Mouse (Mus musculus) hindbrain, embryonic 14.5 days (tissue): ENCODE data around the gene Oma1. TPM values are rescaled to one million over a fixed set of nuclear protein-coding genes. Genes with fewer than 3 reads are reported as not detected.

ENCODE experiments used
- ATAC-seq: fragments of 200-750 bp; cut with Nextera tagmentation; 2 replicates; pipeline ENCODE4 v1.8.0; 2017; ENCODE audit warnings: moderate number of reproducible peaks, mild to moderate bottlenecking, moderate TSS enrichment, moderate library complexity; ENCODE audit not compliant: low FRiP score
- DNase-seq: peaks from one replicate; pipeline ENCODE4 v3.0.0-alpha.2; 2015; ENCODE audit warnings: low spot score
- H3K27ac ChIP-seq: fragments of 300-500 bp; sonication (generic); 2 replicates; pipeline ENCODE4 v1.5.1; 2014; ENCODE audit warnings: mild to moderate bottlenecking, moderate library complexity
- H3K27me3 ChIP-seq: fragments of 300-500 bp; sonication (generic); 2 replicates; pipeline ENCODE4 v1.6.1; 2014; ENCODE audit warnings: mild to moderate bottlenecking, low read length, mixed read lengths; ENCODE audit not compliant: control insufficient read depth, insufficient read depth
- H3K36me3 ChIP-seq: fragments of 300-500 bp; sonication (generic); replicated peaks from 2 replicates; pipeline ENCODE4 v1.6.1; 2014; ENCODE audit not compliant: control insufficient read depth, insufficient read depth
- H3K4me1 ChIP-seq: fragments of 300-500 bp; sonication (generic); replicated peaks from 2 replicates; pipeline ENCODE4 v1.6.1; 2014; ENCODE audit warnings: antibody characterized with exemption, low read length, mixed read lengths; ENCODE audit not compliant: control insufficient read depth, insufficient read depth
- H3K4me2 ChIP-seq: fragments of 300-500 bp; sonication (generic); replicated peaks from 2 replicates; pipeline ENCODE4 v1.6.1; 2014; ENCODE audit warnings: mild to moderate bottlenecking, moderate library complexity
- H3K4me3 ChIP-seq: fragments of 300-500 bp; sonication (generic); replicated peaks from 2 replicates; pipeline ENCODE4 v1.5.1; 2014; ENCODE audit warnings: mild to moderate bottlenecking, low read length
- H3K9ac ChIP-seq: fragments of 300-500 bp; sonication (generic); 2 replicates; pipeline ENCODE4 v1.6.1; 2014
- H3K9me3 ChIP-seq: fragments of 300-500 bp; sonication (generic); 2 replicates; pipeline ENCODE4 v1.6.1; 2016; ENCODE audit warnings: low read length; ENCODE audit not compliant: control insufficient read depth
- WGBS: fragments of 180-500 bp; shearing (Covaris S2); extraction: QIAGEN DNeasy Blood & Tissue Kit; methylation state at CpG from one replicate; pipeline ENCODE4 v1.1.7; 2014; 5-methylcytosine and 5-hydroxymethylcytosine counted together
- polyA plus RNA-seq: library from polyadenylated mRNA; unstranded; fragments of >200 nt; fragmentation: Nextera tagmentation; extraction: Ambion mirVana; gene quantifications from 2 replicates; pipeline ENCODE4 v1.2.1, GENCODE M21; 2014

Oma1 gene
- polyA plus RNA-seq, 1 experiment from 2014 or later = 8.7 TPM

- Histone ChIP-seq H3K36me3 (no peaks in the 10 kb centered on the region), H3K4me1 (0 out of 2 replicates have a peak, but pooled peaks cover 4% of the 10 kb centered on the region), H3K4me3 (peak overlapping the region; percentile 56), H3K9me3 (no peaks in the 10 kb centered on the region), H3K27me3 (no peaks in the 10 kb centered on the region), H3K27ac (no peak overlapping the region), H3K9ac (peak overlapping the region; percentile 64; the same call in 1 of the 2 replicates), H3K4me2 (peak overlapping the region; percentile 59)
- 49% methylated on average over 3 of the region's 3 CpGs for WGBS
- ATAC-seq (no peak), DNase-seq (no peak)
Observed at GRCm38 (mm10) chr4:103314526-103314910, 906 bp downstream of the Oma1 start.

- no peak for DNase-seq
- no peak overlapping the region for H3K27ac ChIP-seq
- H3K4me3 ChIP-seq = no peak overlapping the region
- ATAC-seq = no peak
- no peaks in the 10 kb centered on the region for H3K36me3 ChIP-seq
- no peaks in the 10 kb centered on the region for H3K27me3 ChIP-seq
- H3K4me2 ChIP-seq = no peak overlapping the region
- WGBS = 93% methylated on average over 4 of the region's 4 CpGs
- H3K4me1 ChIP-seq = 0 out of 2 replicates have a peak, but pooled peaks cover 4% of the 10 kb centered on the region
- no peaks in the 10 kb centered on the region for H3K9me3 ChIP-seq
- H3K9ac ChIP-seq = no peak overlapping the region
Observed at GRCm38 (mm10) chr4:103315861-103316260, 2.2 kb downstream of the Oma1 start.

- H3K36me3 ChIP-seq = no peaks in the 10 kb centered on the region
- H3K4me3 ChIP-seq = no peak overlapping the region
- no peaks in the 10 kb centered on the region for H3K9me3 ChIP-seq
- no peak overlapping the region for H3K27ac ChIP-seq
- DNase-seq (no peak), ATAC-seq (no peak)
- no peak overlapping the region for H3K9ac ChIP-seq
- 88% methylated on average over 6 of the region's 6 CpGs for WGBS
- peaks cover 5% of the 10 kb centered on the region; the same call in 1 of the 2 replicates for H3K4me1 ChIP-seq
- no peaks in the 10 kb centered on the region for H3K27me3 ChIP-seq
- H3K4me2 ChIP-seq = no peak overlapping the region
Observed at GRCm38 (mm10) chr4:103321461-103321860, 7.8 kb downstream of the Oma1 start.

- Histone ChIP-seq H3K27me3 (no peaks in the 10 kb centered on the region), H3K27ac (no peak overlapping the region), H3K4me2 (peak overlapping the region; percentile 43), H3K9me3 (no peaks in the 10 kb centered on the region), H3K36me3 (no peaks in the 10 kb centered on the region), H3K4me3 (no peak overlapping the region), H3K4me1 (peaks cover 5% of the 10 kb centered on the region; the same call in 1 of the 2 replicates), H3K9ac (peak overlapping the region; percentile 21; the same call in 1 of the 2 replicates)
- no peak for ATAC-seq
- no peak for DNase-seq
- 16% methylated on average over 17 of the region's 17 CpGs for WGBS
Observed at GRCm38 (mm10) chr4:103324688-103325451, 11.3 kb downstream of the Oma1 start.

- Histone ChIP-seq H3K9ac (no peak overlapping the region), H3K27me3 (no peaks in the 10 kb centered on the region), H3K4me3 (no peak overlapping the region), H3K4me2 (no peak overlapping the region), H3K36me3 (peaks cover 2% of the 10 kb centered on the region; the same call in 1 of the 2 replicates), H3K4me1 (peaks cover 5% of the 10 kb centered on the region; the same call in 1 of the 2 replicates), H3K9me3 (no peaks in the 10 kb centered on the region), H3K27ac (no peak overlapping the region)
- 78% methylated on average over 3 of the region's 3 CpGs for WGBS
- no peak for DNase-seq
- no peak for ATAC-seq
Observed at GRCm38 (mm10) chr4:103326994-103327393, 13.4 kb downstream of the Oma1 start.

GRCm38 (mm10) chr4:103329348-103329747 is 15.7 kb downstream of the Oma1 start:
- Histone ChIP-seq H3K9me3 (no peaks in the 10 kb centered on the region), H3K4me2 (no peak overlapping the region), H3K9ac (no peak overlapping the region), H3K36me3 (peaks cover 3% of the 10 kb centered on the region; the same call in 1 of the 2 replicates), H3K27me3 (no peaks in the 10 kb centered on the region), H3K4me1 (peaks cover 5% of the 10 kb centered on the region; the same call in 1 of the 2 replicates), H3K4me3 (no peak overlapping the region), H3K27ac (no peak overlapping the region)
- ATAC-seq (no peak), DNase-seq (no peak)
- WGBS = 41% methylated on average over 6 of the region's 6 CpGs

- Histone ChIP-seq H3K9me3 (no peaks in the 10 kb centered on the region), H3K4me2 (no peak overlapping the region), H3K27ac (no peak overlapping the region), H3K4me3 (no peak overlapping the region), H3K9ac (no peak overlapping the region), H3K36me3 (peaks cover 3% of the 10 kb centered on the region; the same call in 1 of the 2 replicates), H3K27me3 (no peaks in the 10 kb centered on the region), H3K4me1 (no peaks in the 10 kb centered on the region)
- no peak for ATAC-seq
- 85% methylated on average over 5 of the region's 5 CpGs for WGBS
- no peak for DNase-seq
Observed at GRCm38 (mm10) chr4:103335134-103335533, 21.5 kb downstream of the Oma1 start.

- H3K27me3 ChIP-seq = no peaks in the 10 kb centered on the region
- no peak overlapping the region for H3K4me3 ChIP-seq
- H3K9me3 ChIP-seq = no peaks in the 10 kb centered on the region
- H3K27ac ChIP-seq = no peak overlapping the region
- 48% methylated on average over 1 of the region's 1 CpGs for WGBS
- ATAC-seq (no peak), DNase-seq (no peak)
- no peak overlapping the region for H3K4me2 ChIP-seq
- H3K9ac ChIP-seq = no peak overlapping the region
- H3K4me1 ChIP-seq = no peaks in the 10 kb centered on the region
- H3K36me3 ChIP-seq = no peaks in the 10 kb centered on the region
Observed at GRCm38 (mm10) chr4:103340726-103341125, 27.1 kb downstream of the Oma1 start.

- H3K4me3 ChIP-seq = no peak overlapping the region
- 84% methylated on average over 4 of the region's 4 CpGs for WGBS
- ATAC-seq (no peak), DNase-seq (no peak)
- no peaks in the 10 kb centered on the region for H3K4me1 ChIP-seq
- H3K36me3 ChIP-seq = no peaks in the 10 kb centered on the region
- no peaks in the 10 kb centered on the region for H3K27me3 ChIP-seq
- H3K9me3 ChIP-seq = no peaks in the 10 kb centered on the region
- no peak overlapping the region for H3K9ac ChIP-seq
- H3K27ac ChIP-seq = no peak overlapping the region
- H3K4me2 ChIP-seq = no peak overlapping the region
Observed at GRCm38 (mm10) chr4:103341620-103342019, 28.0 kb downstream of the Oma1 start.
